8 mouse cellular contexts compared by ENCODE assay signal in genomic region chr11:8534893-8535292, GRCm38 (mm10).
DNase-seq lines count a peak whose midpoint lies in the region; ATAC-seq and TF ChIP-seq lines count a peak whose summit lies in the region.

No protein-coding gene starts in this region.

- TF ChIP-seq POLR2A in kidney, adult 2 months (IDR thresholded peaks at IDR 0.05; ENCODE audit: low read depth, low read length) = no peak

- H3K4me1 ChIP-seq in heart, embryonic 11.5 days (ENCODE audit: control insufficient read depth, insufficient read depth, low read length) = 0 out of 2 replicates have a peak, but pooled peaks cover 3% of the 10 kb centered on the region
- H3K4me1 ChIP-seq in kidney, adult 2 months (ENCODE audit: control insufficient read depth, insufficient read depth, low read length) = peaks cover 4% of the 10 kb centered on the region; the same call in 1 of the 2 replicates
- H3K4me1 ChIP-seq in limb, embryonic 11.5 days (ENCODE audit: control insufficient read depth, insufficient read depth, low read length) = no peaks in the 10 kb centered on the region
- 0 out of 2 replicates have a peak, but pooled peaks cover 10% of the 10 kb centered on the region for H3K4me1 ChIP-seq in stomach, embryonic 14.5 days (ENCODE audit: control insufficient read depth, insufficient read depth, low read length)

- peak; percentile 72 to 82 for DNase-seq in heart, postnatal 10 days
- DNase-seq in cerebellum, adult 8-10 months = peak; percentile 39
- peak; percentile 52 to 86 for DNase-seq in frontal cortex, adult 2 months (ENCODE audit: extremely low spot score in 1 of 2, low spot score in 1 of 2)
- DNase-seq in kidney, adult 2 months = peak; percentile 80
- DNase-seq in limb, embryonic 11.5 days (ENCODE audit: low spot score) = peak; percentile 76
- peak; percentile 55 for DNase-seq in naive thymus-derived CD4-positive, alpha-beta T cell, adult 2 months (ENCODE audit: low read depth)

- no peaks in the 10 kb centered on the region; the same call in 1 of the 2 replicates for H3K36me3 ChIP-seq in heart, embryonic 11.5 days (ENCODE audit: control insufficient read depth, insufficient read depth, low read length)
- no peaks in the 10 kb centered on the region for H3K36me3 ChIP-seq in kidney, adult 2 months (ENCODE audit: control insufficient read depth, insufficient read depth, low read length)
- H3K36me3 ChIP-seq in limb, embryonic 11.5 days (ENCODE audit: control insufficient read depth, insufficient read depth, low read length) = peaks cover 3% of the 10 kb centered on the region; the same call in 1 of the 2 replicates
- peaks cover 30% of the 10 kb centered on the region for H3K36me3 ChIP-seq in stomach, embryonic 14.5 days (ENCODE audit: control insufficient read depth, insufficient read depth, low read length)

- no peak overlapping the region for H3K4me3 ChIP-seq in heart, embryonic 11.5 days (ENCODE audit: low read depth, low read length)
- H3K4me3 ChIP-seq in kidney, adult 2 months (ENCODE audit: insufficient read depth, low read depth, low read length) = no peak overlapping the region
- H3K4me3 ChIP-seq in limb, embryonic 11.5 days (ENCODE audit: low read depth, low read length) = no peak overlapping the region
- H3K4me3 ChIP-seq in stomach, embryonic 14.5 days (ENCODE audit: low read depth, low read length) = no peak overlapping the region

- 18% methylated on average over 4 of the region's 4 CpGs for WGBS in heart, embryonic 11.5 days (ENCODE audit: insufficient replicate concordance)
- 20% methylated on average over 4 of the region's 4 CpGs for WGBS in kidney, adult 2 months
- 21% methylated on average over 4 of the region's 4 CpGs for WGBS in limb, embryonic 11.5 days
- 26% methylated on average over 4 of the region's 4 CpGs for WGBS in stomach, embryonic 14.5 days

- no peak overlapping the region for H3K4me2 ChIP-seq in heart, embryonic 11.5 days
- no peak overlapping the region for H3K4me2 ChIP-seq in limb, embryonic 11.5 days (ENCODE audit: low read depth, severe bottlenecking)
- H3K4me2 ChIP-seq in stomach, embryonic 14.5 days (replicated peaks; ENCODE audit: low read depth, low read length) = no peak overlapping the region

- no peaks in the 10 kb centered on the region for H3K27me3 ChIP-seq in heart, embryonic 11.5 days (ENCODE audit: control insufficient read depth, insufficient read depth, low read length)
- no peaks in the 10 kb centered on the region for H3K27me3 ChIP-seq in kidney, adult 2 months (replicated peaks; ENCODE audit: control insufficient read depth, insufficient read depth, low read length)
- no peaks in the 10 kb centered on the region for H3K27me3 ChIP-seq in limb, embryonic 11.5 days (ENCODE audit: control insufficient read depth, insufficient read depth, low read length)
- H3K27me3 ChIP-seq in stomach, embryonic 14.5 days (ENCODE audit: control insufficient read depth, insufficient read depth, low read length) = no peaks in the 10 kb centered on the region

- peak; percentile 92 for TF ChIP-seq CTCF in kidney, adult 2 months (conservative IDR thresholded peaks at IDR 0.05; ENCODE audit: insufficient read depth, insufficient read length, low read depth, low read length)

- no peak for ATAC-seq in heart, embryonic 11.5 days (replicated peaks; ENCODE audit: insufficient number of reproducible peaks, low FRiP score, low TSS enrichment)
- no peak for ATAC-seq in limb, embryonic 11.5 days (ENCODE audit: insufficient number of reproducible peaks, low FRiP score, low TSS enrichment, low read depth)
- peak; percentile 34; the same call in 1 of the 2 replicates for ATAC-seq in stomach, embryonic 14.5 days (ENCODE audit: insufficient number of reproducible peaks, insufficient read depth, low FRiP score, low read depth)

- H3K9ac ChIP-seq in heart, embryonic 11.5 days (ENCODE audit: low read depth, low read length) = no peak overlapping the region
- H3K9ac ChIP-seq in limb, embryonic 11.5 days (ENCODE audit: low read length) = no peak overlapping the region
- H3K9ac ChIP-seq in stomach, embryonic 14.5 days (replicated peaks; ENCODE audit: low read depth, low read length) = no peak overlapping the region

- H3K9me3 ChIP-seq in heart, embryonic 11.5 days (replicated peaks; ENCODE audit: control insufficient read depth, low read length) = no peaks in the 10 kb centered on the region
- H3K9me3 ChIP-seq in limb, embryonic 11.5 days (ENCODE audit: control insufficient read depth, low read length) = no peaks in the 10 kb centered on the region
- H3K9me3 ChIP-seq in stomach, embryonic 14.5 days (ENCODE audit: control insufficient read depth, low read depth, low read length) = no peaks in the 10 kb centered on the region

- H3K27ac ChIP-seq in heart, embryonic 11.5 days (ENCODE audit: low read depth, low read length) = no peak overlapping the region
- H3K27ac ChIP-seq in kidney, adult 2 months (ENCODE audit: insufficient read depth, low read depth, low read length) = no peak overlapping the region
- no peak overlapping the region for H3K27ac ChIP-seq in limb, embryonic 11.5 days (replicated peaks; ENCODE audit: low read depth, low read length)
- H3K27ac ChIP-seq in stomach, embryonic 14.5 days (ENCODE audit: low read length) = no peak overlapping the region

- intact Hi-C loops in heart, postnatal 10 days (cut with DNase I) = loop anchor here (1.0 to 2.0 kb wide), 3 partner anchors 325 to 602 kb away; no protein-coding TSS in a partner anchor
